Mouse (Mus musculus): ENCODE data around the gene Tnfrsf25. TPM values are rescaled to one million over a fixed set of nuclear protein-coding genes. Genes with fewer than 3 reads are reported as not detected.

Gene Tnfrsf25
- polyA plus RNA-seq, 1 experiment from 2014 or later, result 2.4 TPM

GRCm38 (mm10) chr4:152134507-152134906 lies 18.8 kb downstream of the Tnfrsf25 start:
- H3K9ac ChIP-seq (ENCODE audit: low read depth, low read length), result no peak overlapping the region
- no peak overlapping the region for H3K27ac ChIP-seq (ENCODE audit: low read length)
- ATAC-seq, result no peak
- H3K4me2 ChIP-seq (ENCODE audit: low read depth, low read length), result no peak overlapping the region
- no peak overlapping the region for H3K4me3 ChIP-seq (ENCODE audit: low read length)
- H3K4me1 ChIP-seq (ENCODE audit: control insufficient read depth, insufficient read depth, low read length), result peaks cover 45% of the 10 kb centered on the region
- peaks cover 38% of the 10 kb centered on the region for H3K27me3 ChIP-seq (replicated peaks; ENCODE audit: control insufficient read depth, insufficient read depth, low read length)
- H3K9me3 ChIP-seq (ENCODE audit: control insufficient read depth, low read length), result no peaks in the 10 kb centered on the region
- H3K36me3 ChIP-seq (ENCODE audit: control insufficient read depth, insufficient read depth, low read length), result no peaks in the 10 kb centered on the region

DNA sequence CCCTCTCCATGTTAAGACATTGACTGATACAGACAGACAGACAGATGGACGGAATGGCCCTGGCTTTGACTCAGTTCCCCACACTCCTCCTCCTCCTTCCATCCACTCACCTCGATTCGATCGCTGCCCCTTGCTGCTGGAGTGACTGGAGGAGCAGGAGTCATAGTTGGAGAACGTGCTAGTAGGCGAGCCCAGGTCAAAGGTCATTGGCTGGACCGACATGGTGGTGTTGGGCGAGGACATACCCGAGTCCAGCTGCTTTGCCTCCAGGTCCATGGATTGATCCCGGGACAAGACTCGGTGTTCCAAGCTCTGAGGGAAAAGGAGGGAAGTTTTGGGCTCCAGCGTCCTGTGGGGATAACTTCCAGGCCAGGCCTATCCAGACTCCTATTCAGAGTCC lies 19.6 kb downstream of the Tnfrsf25 start:
- Histone ChIP-seq H3K36me3 (ENCODE audit: control insufficient read depth, insufficient read depth, low read length) (no peaks in the 10 kb centered on the region), H3K27ac (ENCODE audit: low read length) (no peak overlapping the region), H3K4me2 (ENCODE audit: low read depth, low read length) (no peak overlapping the region), H3K4me1 (ENCODE audit: control insufficient read depth, insufficient read depth, low read length) (peaks cover 36% of the 10 kb centered on the region), H3K4me3 (ENCODE audit: low read length) (no peak overlapping the region), H3K9ac (ENCODE audit: low read depth, low read length) (no peak overlapping the region), H3K27me3 (replicated peaks; ENCODE audit: control insufficient read depth, insufficient read depth, low read length) (peaks cover 32% of the 10 kb centered on the region), H3K9me3 (ENCODE audit: control insufficient read depth, low read length) (no peaks in the 10 kb centered on the region)
- ATAC-seq, result no peak
- WGBS, result 74% methylated on average over 12 of the region's 12 CpGs

DNA sequence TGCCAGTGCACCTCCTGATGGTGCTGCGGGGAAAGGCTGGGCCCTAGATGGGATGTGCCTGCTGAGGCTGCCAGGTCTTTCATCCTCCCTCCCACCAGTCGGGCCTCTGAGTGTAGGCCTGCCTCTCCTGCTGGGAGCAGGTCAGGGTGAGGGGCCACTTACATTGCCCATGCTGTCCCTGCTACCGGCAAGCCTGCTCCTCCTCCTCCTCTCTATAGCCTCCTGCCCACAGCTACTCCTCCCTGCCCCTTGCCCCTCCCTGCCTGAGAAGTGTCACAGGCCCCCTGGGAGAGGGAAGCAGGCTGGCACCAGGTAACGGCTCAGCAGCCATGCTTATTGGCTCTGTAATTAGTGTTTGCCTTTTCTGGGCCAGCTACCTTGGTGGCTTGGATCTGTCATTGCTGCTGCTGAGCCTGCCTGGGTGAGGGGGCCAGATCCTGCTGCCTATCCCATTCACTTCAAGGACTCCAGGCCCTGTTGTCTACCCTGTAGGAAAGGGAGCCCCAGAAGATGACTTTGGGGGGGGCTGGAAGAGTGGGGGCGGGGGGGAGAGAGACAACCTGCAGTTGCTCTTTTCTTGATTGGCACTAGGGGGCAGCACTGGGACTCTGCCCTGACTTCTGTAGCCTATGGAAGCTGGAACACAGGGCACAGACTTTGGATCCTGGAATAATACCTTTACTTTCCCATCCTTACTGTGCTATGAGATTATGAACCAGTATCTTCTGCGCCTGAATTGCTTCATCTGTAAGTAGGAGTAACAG lies 20.6 kb downstream of the Tnfrsf25 start:
- no peak overlapping the region for H3K9ac ChIP-seq (ENCODE audit: low read depth, low read length)
- no peak overlapping the region for H3K4me3 ChIP-seq (ENCODE audit: low read length)
- no peak for ATAC-seq
- H3K36me3 ChIP-seq (ENCODE audit: control insufficient read depth, insufficient read depth, low read length), result no peaks in the 10 kb centered on the region
- H3K9me3 ChIP-seq (ENCODE audit: control insufficient read depth, low read length), result no peaks in the 10 kb centered on the region
- H3K4me1 ChIP-seq (ENCODE audit: control insufficient read depth, insufficient read depth, low read length), result peaks cover 27% of the 10 kb centered on the region
- H3K27ac ChIP-seq (ENCODE audit: low read length), result no peak overlapping the region
- peaks cover 26% of the 10 kb centered on the region for H3K27me3 ChIP-seq (replicated peaks; ENCODE audit: control insufficient read depth, insufficient read depth, low read length)
- no peak overlapping the region for H3K4me2 ChIP-seq (ENCODE audit: low read depth, low read length)
- WGBS, result 34% methylated on average over 6 of the region's 6 CpGs

- WGBS, result 91% methylated on average over 2 of the region's 2 CpGs
- H3K36me3 ChIP-seq (ENCODE audit: control insufficient read depth, insufficient read depth, low read length), result no peaks in the 10 kb centered on the region
- peaks cover 24% of the 10 kb centered on the region for H3K27me3 ChIP-seq (replicated peaks; ENCODE audit: control insufficient read depth, insufficient read depth, low read length)
- H3K4me1 ChIP-seq (ENCODE audit: control insufficient read depth, insufficient read depth, low read length), result peaks cover 21% of the 10 kb centered on the region
- H3K9ac ChIP-seq (ENCODE audit: low read depth, low read length), result no peak overlapping the region
- H3K9me3 ChIP-seq (ENCODE audit: control insufficient read depth, low read length), result no peaks in the 10 kb centered on the region
- H3K27ac ChIP-seq (ENCODE audit: low read length), result no peak overlapping the region
- no peak overlapping the region for H3K4me2 ChIP-seq (ENCODE audit: low read depth, low read length)
- no peak for ATAC-seq
- H3K4me3 ChIP-seq (ENCODE audit: low read length), result no peak overlapping the region
These were observed 21.1 kb downstream of the Tnfrsf25 start for GRCm38 (mm10) chr4:152136876-152137250.

GRCm38 (mm10) chr4:152138497-152139260 lies 22.9 kb downstream of the Tnfrsf25 start:
- H3K4me1 ChIP-seq (ENCODE audit: control insufficient read depth, insufficient read depth, low read length), result peaks cover 9% of the 10 kb centered on the region
- H3K9ac ChIP-seq (ENCODE audit: low read depth, low read length), result peak overlapping the region; percentile 55
- peaks cover 9% of the 10 kb centered on the region for H3K27me3 ChIP-seq (replicated peaks; ENCODE audit: control insufficient read depth, insufficient read depth, low read length)
- no peak overlapping the region for H3K27ac ChIP-seq (ENCODE audit: low read length)
- WGBS, result 2% methylated on average over 50 of the region's 51 CpGs
- H3K36me3 ChIP-seq (ENCODE audit: control insufficient read depth, insufficient read depth, low read length), result no peaks in the 10 kb centered on the region
- ATAC-seq, result peak; percentile 90
- no peaks in the 10 kb centered on the region for H3K9me3 ChIP-seq (ENCODE audit: control insufficient read depth, low read length)
- peak overlapping the region; percentile 79 for H3K4me2 ChIP-seq (ENCODE audit: low read depth, low read length)
- peak overlapping the region; percentile 51 for H3K4me3 ChIP-seq (ENCODE audit: low read length)

- no peak for ATAC-seq
- H3K27ac ChIP-seq (ENCODE audit: low read length), result no peak overlapping the region
- peaks cover 4% of the 10 kb centered on the region for H3K27me3 ChIP-seq (replicated peaks; ENCODE audit: control insufficient read depth, insufficient read depth, low read length)
- H3K9ac ChIP-seq (ENCODE audit: low read depth, low read length), result no peak overlapping the region
- H3K9me3 ChIP-seq (ENCODE audit: control insufficient read depth, low read length), result no peaks in the 10 kb centered on the region
- no peak overlapping the region for H3K4me2 ChIP-seq (ENCODE audit: low read depth, low read length)
- H3K36me3 ChIP-seq (ENCODE audit: control insufficient read depth, insufficient read depth, low read length), result no peaks in the 10 kb centered on the region
- H3K4me3 ChIP-seq (ENCODE audit: low read length), result no peak overlapping the region
- 33% methylated on average over 6 of the region's 6 CpGs for WGBS
- H3K4me1 ChIP-seq (ENCODE audit: control insufficient read depth, insufficient read depth, low read length), result peaks cover 4% of the 10 kb centered on the region
These were observed 24.7 kb downstream of the Tnfrsf25 start for GRCm38 (mm10) chr4:152140441-152140840.

DNA sequence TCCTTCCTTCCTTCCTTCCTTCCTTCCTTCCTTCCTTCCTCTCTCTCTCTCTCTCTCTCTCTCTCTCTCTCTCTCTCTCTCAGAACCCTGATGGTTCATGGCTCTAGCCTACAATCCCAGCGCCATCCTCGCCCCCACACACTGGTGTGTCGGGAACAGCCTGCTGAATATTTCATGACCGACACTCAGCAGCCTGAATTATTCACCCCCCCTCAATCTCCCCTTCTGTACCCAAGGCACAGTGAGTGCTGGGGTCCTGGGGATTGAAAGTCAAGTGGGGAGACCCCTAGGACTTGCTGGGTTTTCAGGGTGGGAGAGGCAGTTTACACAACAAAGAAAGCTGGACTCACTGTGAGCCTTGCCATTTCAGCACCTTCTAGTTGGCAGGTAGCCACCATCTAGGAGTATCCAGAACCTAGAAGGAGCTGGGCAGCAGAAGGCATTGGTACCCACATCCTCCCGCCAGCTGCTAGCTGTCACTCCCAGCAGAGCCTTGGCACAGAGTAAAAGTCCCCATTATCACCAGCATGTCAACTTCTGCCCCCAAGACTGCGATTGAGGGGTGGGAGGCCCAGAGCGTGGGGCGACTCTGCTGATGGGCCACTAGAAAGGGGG lies 25.9 kb downstream of the Tnfrsf25 start:
- no peak for ATAC-seq
- Histone ChIP-seq H3K27ac (ENCODE audit: low read length) (no peak overlapping the region), H3K9ac (ENCODE audit: low read depth, low read length) (no peak overlapping the region), H3K4me3 (ENCODE audit: low read length) (no peak overlapping the region), H3K4me2 (ENCODE audit: low read depth, low read length) (no peak overlapping the region), H3K27me3 (replicated peaks; ENCODE audit: control insufficient read depth, insufficient read depth, low read length) (peaks cover 4% of the 10 kb centered on the region), H3K9me3 (ENCODE audit: control insufficient read depth, low read length) (no peaks in the 10 kb centered on the region), H3K36me3 (ENCODE audit: control insufficient read depth, insufficient read depth, low read length) (no peaks in the 10 kb centered on the region), H3K4me1 (ENCODE audit: control insufficient read depth, insufficient read depth, low read length) (peaks cover 4% of the 10 kb centered on the region)
- WGBS, result 76% methylated on average over 8 of the region's 8 CpGs

DNA sequence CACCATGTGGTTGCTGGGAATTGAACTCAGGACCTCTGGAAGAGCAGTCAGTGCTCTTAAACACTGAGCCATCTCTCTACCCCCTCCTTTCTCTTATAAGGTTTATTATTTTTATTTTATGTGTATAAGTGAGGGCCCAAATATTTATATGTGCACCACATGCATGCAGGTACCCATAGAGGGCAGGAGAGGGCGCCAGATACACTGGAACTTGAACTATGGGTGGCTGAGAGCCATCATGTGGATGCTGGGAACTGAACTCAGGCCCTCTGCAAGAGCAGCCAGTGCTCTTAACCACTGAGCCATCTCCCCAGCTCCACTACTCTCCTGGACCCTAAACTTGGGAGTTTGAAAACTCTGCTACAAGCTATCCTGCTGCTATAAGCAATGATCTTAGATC lies 27.9 kb downstream of the Tnfrsf25 start:
- H3K36me3 ChIP-seq (ENCODE audit: control insufficient read depth, insufficient read depth, low read length), result no peaks in the 10 kb centered on the region
- no peak for ATAC-seq
- no peak overlapping the region for H3K27ac ChIP-seq (ENCODE audit: low read length)
- H3K4me2 ChIP-seq (ENCODE audit: low read depth, low read length), result no peak overlapping the region
- peaks cover 4% of the 10 kb centered on the region for H3K27me3 ChIP-seq (replicated peaks; ENCODE audit: control insufficient read depth, insufficient read depth, low read length)
- no peak overlapping the region for H3K9ac ChIP-seq (ENCODE audit: low read depth, low read length)
- H3K4me3 ChIP-seq (ENCODE audit: low read length), result no peak overlapping the region
- H3K4me1 ChIP-seq (ENCODE audit: control insufficient read depth, insufficient read depth, low read length), result peaks cover 4% of the 10 kb centered on the region
- no peaks in the 10 kb centered on the region for H3K9me3 ChIP-seq (ENCODE audit: control insufficient read depth, low read length)
- WGBS, result 36% methylated on average over 1 of the region's 1 CpGs

DNA sequence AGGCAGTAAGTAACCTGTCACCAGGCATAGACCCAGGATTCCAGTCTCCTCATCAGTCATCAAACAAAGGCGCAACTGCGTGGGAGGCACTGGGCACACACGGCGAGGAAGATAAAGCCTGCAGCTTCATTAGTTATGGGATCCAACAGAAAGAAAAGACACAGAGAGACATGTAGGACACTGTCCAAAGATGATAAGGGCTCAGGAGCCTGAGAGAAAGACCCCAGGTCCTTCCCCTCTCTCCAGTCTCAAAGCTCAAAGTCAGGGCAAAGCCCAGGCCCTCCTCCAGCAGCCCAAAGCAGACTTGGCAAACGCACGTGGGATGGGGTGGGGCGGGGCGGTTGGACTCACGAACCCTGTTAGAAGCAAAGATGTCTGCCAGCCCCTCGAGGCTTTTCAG lies 29.7 kb downstream of the Tnfrsf25 start:
- H3K27ac ChIP-seq (ENCODE audit: low read length), result no peak overlapping the region
- H3K4me3 ChIP-seq (ENCODE audit: low read length), result no peak overlapping the region
- H3K4me2 ChIP-seq (ENCODE audit: low read depth, low read length), result no peak overlapping the region
- H3K9ac ChIP-seq (ENCODE audit: low read depth, low read length), result no peak overlapping the region
- 62% methylated on average over 10 of the region's 10 CpGs for WGBS
- H3K27me3 ChIP-seq (replicated peaks; ENCODE audit: control insufficient read depth, insufficient read depth, low read length), result peaks cover 14% of the 10 kb centered on the region
- H3K36me3 ChIP-seq (ENCODE audit: control insufficient read depth, insufficient read depth, low read length), result no peaks in the 10 kb centered on the region
- H3K9me3 ChIP-seq (ENCODE audit: control insufficient read depth, low read length), result no peaks in the 10 kb centered on the region
- ATAC-seq, result no peak
- H3K4me1 ChIP-seq (ENCODE audit: control insufficient read depth, insufficient read depth, low read length), result no peaks in the 10 kb centered on the region
